Mouse (Mus musculus) neural tube, embryonic 11.5 days (tissue): ENCODE data around the gene Gm11492. TPM values are rescaled to one million over a fixed set of nuclear protein-coding genes. Genes with fewer than 3 reads are reported as not detected.

Source experiments
- ATAC-seq: fragments of 200-750 bp; cut with Nextera tagmentation; 2 replicates; pipeline ENCODE4 v1.8.0; 2017; ENCODE audit warnings: moderate number of reproducible peaks, mild to moderate bottlenecking, moderate TSS enrichment, moderate library complexity; ENCODE audit not compliant: insufficient read depth, low FRiP score, low TSS enrichment
- DNase-seq: peaks from one replicate; pipeline ENCODE4 v3.0.0-alpha.2; 2015; ENCODE audit warnings: low spot score
- H3K27ac ChIP-seq: fragments of 300-500 bp; sonication (generic); 2 replicates; pipeline ENCODE4 v1.5.1; 2014; ENCODE audit warnings: low read depth, mild to moderate bottlenecking, low read length
- H3K27me3 ChIP-seq: fragments of 300-500 bp; sonication (generic); 2 replicates; pipeline ENCODE4 v1.6.1; 2014; ENCODE audit warnings: mild to moderate bottlenecking, low read length, mixed read lengths; ENCODE audit not compliant: control insufficient read depth, insufficient read depth
- H3K36me3 ChIP-seq: fragments of 300-500 bp; sonication (generic); 2 replicates; pipeline ENCODE4 v1.6.1; 2014; ENCODE audit warnings: mild to moderate bottlenecking, low read length, moderate library complexity, mixed read lengths; ENCODE audit not compliant: control insufficient read depth, insufficient read depth
- H3K4me1 ChIP-seq: fragments of 300-500 bp; sonication (generic); 2 replicates; pipeline ENCODE4 v1.6.1; 2014; ENCODE audit warnings: low read length, mixed read lengths; ENCODE audit not compliant: control insufficient read depth, insufficient read depth
- H3K4me2 ChIP-seq: fragments of 300-500 bp; sonication (generic); 2 replicates; pipeline ENCODE4 v1.6.1; 2014; ENCODE audit warnings: low read depth, mild to moderate bottlenecking, moderate library complexity
- H3K4me3 ChIP-seq: fragments of 300-500 bp; sonication (generic); 2 replicates; pipeline ENCODE4 v1.5.1; 2014; ENCODE audit warnings: low read depth, low read length
- H3K9ac ChIP-seq: fragments of 300-500 bp; sonication (generic); 2 replicates; pipeline ENCODE4 v1.6.1; 2014; ENCODE audit warnings: mild to moderate bottlenecking, low read length
- H3K9me3 ChIP-seq: fragments of 300-500 bp; sonication (generic); 2 replicates; pipeline ENCODE4 v1.6.1; 2016; ENCODE audit warnings: low read length; ENCODE audit not compliant: control insufficient read depth
- WGBS: fragments of 180-500 bp; shearing (Covaris S2); extraction: QIAGEN DNeasy Blood & Tissue Kit; methylation state at CpG from one replicate; pipeline ENCODE4 v1.1.7; 2014; 5-methylcytosine and 5-hydroxymethylcytosine counted together
- polyA plus RNA-seq: library from polyadenylated mRNA; unstranded; fragments of >200 nt; fragmentation: Nextera tagmentation; extraction: Ambion mirVana; gene quantifications from 2 replicates; pipeline ENCODE4 v1.2.1, GENCODE M21; 2014

Gene Gm11492
- polyA plus RNA-seq, 1 experiment from 2014 or later = not detected

GRCm38 (mm10) chr11:87592354-87592695, 25.9 kb downstream of the Gm11492 start:
- H3K4me1 ChIP-seq = peaks cover 23% of the 10 kb centered on the region
- DNase-seq = no peak
- H3K9ac ChIP-seq = peak overlapping the region; percentile 86
- ATAC-seq = no peak
- peak overlapping the region; percentile 86 for H3K4me2 ChIP-seq
- peak overlapping the region; percentile 76 for H3K4me3 ChIP-seq
- no peaks in the 10 kb centered on the region for H3K9me3 ChIP-seq
- WGBS = 0% methylated on average over 11 of the region's 15 CpGs
- no peaks in the 10 kb centered on the region; the same call in none of the 2 replicates for H3K36me3 ChIP-seq
- H3K27ac ChIP-seq = peak overlapping the region; percentile 87
- H3K27me3 ChIP-seq = no peaks in the 10 kb centered on the region

GRCm38 (mm10) chr11:87592713-87593598, 26.5 kb downstream of the Gm11492 start:
- ATAC-seq (no peak), DNase-seq (no peak)
- Histone ChIP-seq H3K4me1 (peaks cover 23% of the 10 kb centered on the region), H3K36me3 (peaks cover 4% of the 10 kb centered on the region), H3K9ac (peak overlapping the region; percentile 86), H3K9me3 (no peaks in the 10 kb centered on the region), H3K27ac (peak overlapping the region; percentile 87), H3K4me2 (peak overlapping the region; percentile 86), H3K4me3 (peak overlapping the region; percentile 76), H3K27me3 (no peaks in the 10 kb centered on the region)
- WGBS = 41% methylated on average over 13 of the region's 13 CpGs

- DNase-seq = peak; percentile 90
- Histone ChIP-seq H3K4me2 (peak overlapping the region; percentile 81), H3K27ac (peak overlapping the region; percentile 40; the same call in 1 of the 2 replicates), H3K4me3 (peak overlapping the region; percentile 67), H3K36me3 (peaks cover 22% of the 10 kb centered on the region), H3K9ac (peak overlapping the region; percentile 83), H3K27me3 (no peaks in the 10 kb centered on the region), H3K4me1 (peaks cover 21% of the 10 kb centered on the region), H3K9me3 (no peaks in the 10 kb centered on the region)
- 0% methylated on average over 25 of the region's 37 CpGs for WGBS
- ATAC-seq = peak; percentile 28
Measured at GRCm38 (mm10) chr11:87595327-87595841, 28.9 kb downstream of the Gm11492 start.

GRCm38 (mm10) chr11:87595976-87596375, 29.5 kb downstream of the Gm11492 start:
- peak overlapping the region; percentile 83 for H3K9ac ChIP-seq
- H3K4me3 ChIP-seq = peak overlapping the region; percentile 67
- H3K4me2 ChIP-seq = peak overlapping the region; percentile 81
- WGBS = 6% methylated on average over 7 of the region's 7 CpGs
- H3K36me3 ChIP-seq = peaks cover 24% of the 10 kb centered on the region
- H3K4me1 ChIP-seq = peaks cover 16% of the 10 kb centered on the region
- H3K27ac ChIP-seq = peak overlapping the region; percentile 41; the same call in 1 of the 2 replicates
- H3K27me3 ChIP-seq = no peaks in the 10 kb centered on the region
- no peaks in the 10 kb centered on the region for H3K9me3 ChIP-seq
- no peak for DNase-seq
- no peak for ATAC-seq

GRCm38 (mm10) chr11:87596492-87596891, 30.0 kb downstream of the Gm11492 start:
- H3K9me3 ChIP-seq = no peaks in the 10 kb centered on the region
- peak overlapping the region; percentile 83 for H3K9ac ChIP-seq
- WGBS = 49% methylated on average over 2 of the region's 2 CpGs
- peak overlapping the region; percentile 81 for H3K4me2 ChIP-seq
- peak overlapping the region; percentile 67 for H3K4me3 ChIP-seq
- no peaks in the 10 kb centered on the region for H3K27me3 ChIP-seq
- DNase-seq (no peak), ATAC-seq (no peak)
- H3K27ac ChIP-seq = 0 out of 2 replicates have a peak overlapping the region, but pooled peaks have one; percentile 41
- H3K4me1 ChIP-seq = peaks cover 16% of the 10 kb centered on the region
- H3K36me3 ChIP-seq = peaks cover 28% of the 10 kb centered on the region

GRCm38 (mm10) chr11:87597061-87597460, 30.6 kb downstream of the Gm11492 start:
- Histone ChIP-seq H3K36me3 (peaks cover 29% of the 10 kb centered on the region), H3K4me2 (no peak overlapping the region; the same call in 1 of the 2 replicates), H3K27ac (no peak overlapping the region), H3K4me1 (peaks cover 16% of the 10 kb centered on the region), H3K9me3 (no peaks in the 10 kb centered on the region), H3K4me3 (peak overlapping the region; percentile 67; the same call in 1 of the 2 replicates), H3K9ac (peak overlapping the region; percentile 83), H3K27me3 (no peaks in the 10 kb centered on the region)
- ATAC-seq = no peak
- no peak for DNase-seq

- no peak overlapping the region for H3K27ac ChIP-seq
- H3K4me1 ChIP-seq = peaks cover 8% of the 10 kb centered on the region
- 90% methylated on average over 13 of the region's 13 CpGs for WGBS
- DNase-seq = no peak
- no peak overlapping the region for H3K4me2 ChIP-seq
- no peak overlapping the region for H3K4me3 ChIP-seq
- H3K27me3 ChIP-seq = no peaks in the 10 kb centered on the region
- no peaks in the 10 kb centered on the region for H3K9me3 ChIP-seq
- ATAC-seq = no peak
- H3K36me3 ChIP-seq = peaks cover 39% of the 10 kb centered on the region
- no peak overlapping the region; the same call in 1 of the 2 replicates for H3K9ac ChIP-seq
Measured at GRCm38 (mm10) chr11:87599395-87600089, 33.1 kb downstream of the Gm11492 start.

GRCm38 (mm10) chr11:87600322-87600853, 33.9 kb downstream of the Gm11492 start:
- H3K9me3 ChIP-seq = no peaks in the 10 kb centered on the region
- peaks cover 43% of the 10 kb centered on the region for H3K36me3 ChIP-seq
- 94% methylated on average over 10 of the region's 10 CpGs for WGBS
- no peak overlapping the region for H3K4me3 ChIP-seq
- H3K27me3 ChIP-seq = no peaks in the 10 kb centered on the region
- no peak overlapping the region for H3K4me2 ChIP-seq
- no peak overlapping the region for H3K9ac ChIP-seq
- no peak overlapping the region for H3K27ac ChIP-seq
- peaks cover 5% of the 10 kb centered on the region for H3K4me1 ChIP-seq
- no peak for DNase-seq
- no peak for ATAC-seq
